28 mouse cellular contexts compared by ENCODE assay signal in the genomic region with DNA sequence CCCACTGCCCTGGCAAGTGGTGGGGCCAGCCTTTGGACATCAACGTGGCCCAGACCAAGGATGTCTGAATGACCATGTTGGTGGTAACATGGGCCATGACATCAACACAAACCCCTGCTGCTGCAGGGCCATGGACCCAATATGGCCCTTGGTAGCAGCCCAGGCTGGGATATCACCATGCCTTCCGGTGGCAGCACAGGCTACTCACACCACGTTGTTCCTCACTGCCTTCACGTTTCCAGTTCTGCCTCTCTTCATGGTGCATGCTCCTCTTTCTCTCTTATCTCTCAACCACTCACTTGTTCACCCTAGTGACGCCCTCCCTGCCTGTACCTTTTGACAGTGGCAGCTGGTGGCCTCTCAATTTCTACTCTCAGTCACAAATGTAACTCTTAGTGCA. TPM values are rescaled to one million over a fixed set of nuclear protein-coding genes. Genes with fewer than 3 reads are reported as not detected.
DNase-seq lines count a peak whose midpoint lies in the region; ATAC-seq and TF ChIP-seq lines count a peak whose summit lies in the region.
"Had no signal": no experiment of that assay in that cellular context is flagged by ENCODE, and none has a peak within 500 bp of the region (broad histone marks: within the 10 kb centered on the region; RNA-seq: fewer than 3 reads in every experiment).

No protein-coding gene starts in this region.

- no peak for TF ChIP-seq RAD21 in MEL (IDR thresholded peaks at IDR 0.05; ENCODE audit: low read depth, low read length)

- no peak overlapping the region for H3K4me3 ChIP-seq in heart, adult 2 months
- no peak overlapping the region for H3K4me3 ChIP-seq in MEL (ENCODE audit: control insufficient read depth in 1 of 2, insufficient read depth in 1 of 2, low read depth in 2 of 2, low read length in 2 of 2)
- H3K4me3 ChIP-seq in liver, embryonic 13.5 days (replicated peaks): no peak overlapping the region
- H3K4me3 ChIP-seq in lung, adult 2 months (replicated peaks; ENCODE audit: extremely low read depth, low read depth, low read length): no peak overlapping the region
- H3K4me3 ChIP-seq: embryonic facial prominence, embryonic 13.5 days; forebrain, embryonic 13.5 days; gastrocnemius, adult 2 months; heart, embryonic 13.5 days; hindbrain, embryonic 15.5 days had no signal

- no peaks in the 10 kb centered on the region for H3K27me3 ChIP-seq in heart, adult 2 months (ENCODE audit: control insufficient read depth, insufficient read depth, low read length)
- H3K27me3 ChIP-seq in MEL (ENCODE audit: control insufficient read depth in 1 of 2, insufficient read depth in 2 of 2, low read length in 2 of 2): no peaks in the 10 kb centered on the region
- H3K27me3 ChIP-seq in liver, embryonic 13.5 days: 0 out of 2 replicates have a peak, but pooled peaks cover 3% of the 10 kb centered on the region
- H3K27me3 ChIP-seq: forebrain, embryonic 13.5 days; hindbrain, embryonic 15.5 days; Patski had no signal

- H3K4me1 ChIP-seq in heart, adult 2 months (ENCODE audit: control insufficient read depth, insufficient read depth, low read length): no peaks in the 10 kb centered on the region
- H3K4me1 ChIP-seq in MEL (ENCODE audit: control insufficient read depth in 1 of 2, insufficient read depth in 2 of 2, low read length in 2 of 2): peaks cover 8 to 16% of the 10 kb centered on the region in 2 experiments; a peak in 3 of 4 replicates
- H3K4me1 ChIP-seq in liver, embryonic 13.5 days (replicated peaks): peaks cover 25% of the 10 kb centered on the region
- no peaks in the 10 kb centered on the region for H3K4me1 ChIP-seq in lung, adult 2 months (ENCODE audit: control insufficient read depth, insufficient read depth, low read length)
- H3K4me1 ChIP-seq: embryonic facial prominence, embryonic 13.5 days; forebrain, embryonic 13.5 days; hindbrain, embryonic 15.5 days had no signal

- intact Hi-C loops in heart, adult 2 months (cut with DNase I): no loop called here

- 70% methylated on average over 5 of the region's 5 CpGs for WGBS in heart, adult 2 months
- WGBS in liver, embryonic 13.5 days (ENCODE audit: insufficient replicate concordance): 27% methylated on average over 5 of the region's 5 CpGs
- 74% methylated on average over 5 of the region's 5 CpGs for WGBS in lung, adult 2 months

- ATAC-seq in liver, embryonic 13.5 days (ENCODE audit: low read depth): peak; percentile 82
- peak; percentile 54; the same call in 1 of the 2 replicates for ATAC-seq in megakaryocyte progenitor cell, adult 5-6 weeks (replicated peaks; ENCODE audit: poor library complexity)
- ATAC-seq: activated CD4-positive, CD25-positive, alpha-beta regulatory T cell, adult 4 months; CD4-positive, CD25-positive, alpha-beta regulatory T cell, adult 4 months; forebrain, embryonic 13.5 days; forebrain, postnatal 0 days; Patski had no signal

- H3K27ac ChIP-seq in heart, adult 2 months: no peak overlapping the region
- no peak overlapping the region for H3K27ac ChIP-seq in MEL (ENCODE audit: control insufficient read depth, low read depth, low read length)
- no peak overlapping the region for H3K27ac ChIP-seq in liver, embryonic 13.5 days
- H3K27ac ChIP-seq: embryonic facial prominence, embryonic 13.5 days; forebrain, embryonic 13.5 days; gastrocnemius, adult 2 months; heart, embryonic 13.5 days; hindbrain, embryonic 15.5 days had no signal

- no peak overlapping the region for H3K9ac ChIP-seq in heart, adult 2 months (ENCODE audit: low read depth, low read length)
- H3K9ac ChIP-seq in MEL (ENCODE audit: control insufficient read depth, low read depth, low read length, poor library complexity, severe bottlenecking): no peak overlapping the region
- H3K9ac ChIP-seq in liver, embryonic 13.5 days: no peak overlapping the region
- H3K9ac ChIP-seq: embryonic facial prominence, embryonic 13.5 days; forebrain, embryonic 13.5 days; forebrain, postnatal 0 days; heart, embryonic 13.5 days; hindbrain, embryonic 15.5 days had no signal

- no peak for TF ChIP-seq EP300 in heart, adult 2 months (IDR thresholded peaks at IDR 0.05; ENCODE audit: insufficient read depth, low read depth, low read length)
- TF ChIP-seq EP300 in MEL (IDR thresholded peaks at IDR 0.05; ENCODE audit: low read depth in 1 of 2, low read length in 2 of 2): no peak

- H3K4me2 ChIP-seq in liver, embryonic 13.5 days: no peak overlapping the region
- H3K4me2 ChIP-seq: embryonic facial prominence, embryonic 13.5 days; forebrain, embryonic 13.5 days; heart, embryonic 13.5 days; hindbrain, embryonic 15.5 days had no signal

- no peak for TF ChIP-seq POLR2A in heart, adult 2 months (IDR thresholded peaks at IDR 0.05; ENCODE audit: insufficient read depth, low read depth, low read length)
- TF ChIP-seq POLR2A in MEL (IDR thresholded peaks at IDR 0.05; ENCODE audit: control insufficient read depth in 1 of 2, insufficient read depth in 1 of 2, low read depth in 1 of 2, low read length in 2 of 2, poor library complexity in 1 of 2): no peak
- TF ChIP-seq POLR2A in lung, adult 2 months (IDR thresholded peaks at IDR 0.05; ENCODE audit: borderline replicate concordance, extremely low read depth, low read depth, low read length): no peak

- no peaks in the 10 kb centered on the region for H3K79me2 ChIP-seq in heart, adult 2 months (replicated peaks; ENCODE audit: control insufficient read depth, insufficient read depth, low read length)
- no peaks in the 10 kb centered on the region for H3K79me2 ChIP-seq in MEL (ENCODE audit: control insufficient read depth, insufficient read depth, low read length, poor library complexity)

- H3K36me3 ChIP-seq in heart, adult 2 months (ENCODE audit: control insufficient read depth, insufficient read depth, low read length): no peaks in the 10 kb centered on the region
- peaks cover 0 to 12% of the 10 kb centered on the region in 2 experiments; a peak in 2 of 4 replicates for H3K36me3 ChIP-seq in MEL (ENCODE audit: control insufficient read depth in 1 of 2, insufficient read depth in 2 of 2, low read length in 2 of 2)
- no peaks in the 10 kb centered on the region for H3K36me3 ChIP-seq in liver, embryonic 13.5 days
- H3K36me3 ChIP-seq: embryonic facial prominence, embryonic 13.5 days; G1E; heart, embryonic 13.5 days; hindbrain, embryonic 15.5 days had no signal

- H3K9me3 ChIP-seq in MEL (replicated peaks; ENCODE audit: insufficient read depth, low read length): no peaks in the 10 kb centered on the region
- H3K9me3 ChIP-seq in liver, embryonic 13.5 days (replicated peaks): no peaks in the 10 kb centered on the region
- H3K9me3 ChIP-seq: embryonic facial prominence, embryonic 13.5 days; forebrain, embryonic 13.5 days; G1E; heart, embryonic 13.5 days; hindbrain, embryonic 15.5 days had no signal

- no peak for TF ChIP-seq CTCF in heart, adult 2 months (IDR thresholded peaks at IDR 0.05)
- TF ChIP-seq CTCF in MEL (IDR thresholded peaks at IDR 0.05 in 2 of 3, conservative IDR thresholded peaks at IDR 0.05 in 1 of 3; ENCODE audit: control insufficient read depth in 1 of 3, insufficient read depth in 1 of 3, low read depth in 2 of 3, low read length in 3 of 3, poor library complexity in 1 of 3, severe bottlenecking in 1 of 3): no peak
- TF ChIP-seq CTCF in lung, adult 2 months (IDR thresholded peaks at IDR 0.05; ENCODE audit: insufficient read depth, low read length): no peak

- peak; percentile 64 for DNase-seq in heart, adult 11 months
- no peak for DNase-seq in heart, adult 2 months
- peak; percentile 51 for DNase-seq in MEL (ENCODE audit: low read depth, low spot score)
- no peak for DNase-seq in liver, embryonic 13.5 days
- DNase-seq in kidney, postnatal 36 days: no peak
- no peak for DNase-seq in lung, adult 2 months
- DNase-seq: adrenal gland, postnatal 14 days; B cell, adult 2 months; cerebellum, adult 18-20 months; cerebellum, adult 9-11 months; cerebellum, postnatal 36 days; forebrain, postnatal 0 days; gastrocnemius, adult 2 months; gastrocnemius, postnatal 36 days; heart, adult 18-20 months; heart, postnatal 36 days had no signal

RNA-seq across cellular contexts. Expression of a gene that starts 15.4 kb away (rescaled TPM):
- total RNA-seq in heart, adult 2 months (2021): not detected
- polyA plus RNA-seq in heart, adult 2 months (2012; rRNA removed): not detected in 2 replicates
- not detected in 2 replicates for total RNA-seq in MEL (2012; rRNA removed)
- polyA plus RNA-seq in MEL (2012; ENCODE audit: insufficient read depth in 1 of 2, insufficient read length in 2 of 2, low read depth in 1 of 2, low replicate concordance in 2 of 2, missing spikeins in 1 of 2): not detected
- not detected in 2 replicates for polyA plus RNA-seq in liver, embryonic 13.5 days (2015; fragmentation: Nextera tagmentation; extraction: Ambion mirVana)
- not detected in 2 replicates for total RNA-seq in megakaryocyte progenitor cell, adult 5-6 weeks (2015)
- not detected in 2 replicates for total RNA-seq in megakaryocyte progenitor cell, adult 5-6 weeks (2017)
- polyA plus RNA-seq in lung, adult 2 months (2012; rRNA removed): not detected in 2 replicates
- total RNA-seq: adrenal gland, adult 18-20 months; adrenal gland, postnatal 14 days; forebrain, postnatal 0 days; G1E; gastrocnemius, adult 2 months; gastrocnemius, postnatal 36 days; heart, adult 18-20 months; heart, postnatal 36 days had no signal
- polyA plus RNA-seq: activated CD4-positive, CD25-positive, alpha-beta regulatory T cell, adult 4 months; CD4-positive, CD25-positive, alpha-beta regulatory T cell, adult 4 months; embryonic facial prominence, embryonic 13.5 days; forebrain, postnatal 0 days; G1E; heart, embryonic 13.5 days; heart, postnatal 0 days; hindbrain, embryonic 11.5 days had no signal

RNA-seq across cellular contexts. Expression of a gene that starts 53.4 kb away (rescaled TPM):
- total RNA-seq in heart, adult 2 months (2021): 10 to 100 TPM; 15.4 to 21.0 TPM
- polyA plus RNA-seq in heart, adult 2 months (2012; rRNA removed): 15.9 and 18.7 TPM in 2 replicates
- total RNA-seq in MEL (2012; rRNA removed): not detected in 2 replicates
- polyA plus RNA-seq in MEL (2012; ENCODE audit: insufficient read depth in 1 of 2, insufficient read length in 2 of 2, low read depth in 1 of 2, low replicate concordance in 2 of 2, missing spikeins in 1 of 2): not detected
- 0.03 and 0.06 TPM in 2 replicates for polyA plus RNA-seq in liver, embryonic 13.5 days (2015; fragmentation: Nextera tagmentation; extraction: Ambion mirVana)
- total RNA-seq in megakaryocyte progenitor cell, adult 5-6 weeks (2015): not detected in 2 replicates
- total RNA-seq in megakaryocyte progenitor cell, adult 5-6 weeks (2017): not detected in 2 replicates
- 3.2 and 4.6 TPM in 2 replicates for polyA plus RNA-seq in lung, adult 2 months (2012; rRNA removed)
- polyA plus RNA-seq: activated CD4-positive, CD25-positive, alpha-beta regulatory T cell, adult 4 months; G1E had no signal

RNA-seq across cellular contexts. Expression of a gene that starts 53.8 kb away (rescaled TPM):
- total RNA-seq in heart, adult 2 months (2021): under 1 TPM in 1 of 2 experiments, not detected in 1; 0.05 TPM
- polyA plus RNA-seq in heart, adult 2 months (2012; rRNA removed): 0.06 TPM in 1 of 2 replicates, not detected in the other
- total RNA-seq in MEL (2012; rRNA removed): not detected in 2 replicates
- not detected for polyA plus RNA-seq in MEL (2012; ENCODE audit: insufficient read depth in 1 of 2, insufficient read length in 2 of 2, low read depth in 1 of 2, low replicate concordance in 2 of 2, missing spikeins in 1 of 2)
- polyA plus RNA-seq in liver, embryonic 13.5 days (2015; fragmentation: Nextera tagmentation; extraction: Ambion mirVana): not detected in 2 replicates
- total RNA-seq in megakaryocyte progenitor cell, adult 5-6 weeks (2015): not detected in 2 replicates
- not detected in 2 replicates for total RNA-seq in megakaryocyte progenitor cell, adult 5-6 weeks (2017)
- not detected in 2 replicates for polyA plus RNA-seq in lung, adult 2 months (2012; rRNA removed)
- total RNA-seq: adrenal gland, adult 18-20 months; gastrocnemius, adult 2 months; gastrocnemius, postnatal 36 days; heart, postnatal 36 days had no signal
- polyA plus RNA-seq: activated CD4-positive, CD25-positive, alpha-beta regulatory T cell, adult 4 months; CD4-positive, CD25-positive, alpha-beta regulatory T cell, adult 4 months; G1E; heart, embryonic 13.5 days; heart, postnatal 0 days had no signal

RNA-seq across cellular contexts. Expression of a gene that starts 53.8 kb away (rescaled TPM):
- total RNA-seq in heart, adult 2 months (2021): not detected
- 0.20 TPM in 1 of 2 replicates, not detected in the other for polyA plus RNA-seq in heart, adult 2 months (2012; rRNA removed)
- not detected in 2 replicates for total RNA-seq in MEL (2012; rRNA removed)
- polyA plus RNA-seq in MEL (2012; ENCODE audit: insufficient read depth in 1 of 2, insufficient read length in 2 of 2, low read depth in 1 of 2, low replicate concordance in 2 of 2, missing spikeins in 1 of 2): not detected
- not detected in 2 replicates for polyA plus RNA-seq in liver, embryonic 13.5 days (2015; fragmentation: Nextera tagmentation; extraction: Ambion mirVana)
- not detected in 2 replicates for total RNA-seq in megakaryocyte progenitor cell, adult 5-6 weeks (2015)
- not detected in 2 replicates for total RNA-seq in megakaryocyte progenitor cell, adult 5-6 weeks (2017)
- polyA plus RNA-seq in lung, adult 2 months (2012; rRNA removed): not detected in 2 replicates
- total RNA-seq: adrenal gland, postnatal 14 days; gastrocnemius, adult 2 months; gastrocnemius, postnatal 36 days; heart, adult 18-20 months; heart, postnatal 36 days had no signal
- polyA plus RNA-seq: activated CD4-positive, CD25-positive, alpha-beta regulatory T cell, adult 4 months; CD4-positive, CD25-positive, alpha-beta regulatory T cell, adult 4 months; G1E; heart, embryonic 13.5 days; heart, postnatal 0 days had no signal

Comparison
In these comparisons a context has a peak if more than half of its experiments do, and no peak if none do; other contexts are left out.
1. DNase-seq: peak in heart, adult 11 months (single experiment) and MEL (single experiment); none in heart, adult 2 months (0 of 2), liver, embryonic 13.5 days (single experiment), kidney, postnatal 36 days (0 of 2) and lung, adult 2 months (single experiment).